Mouse (Mus musculus) retina, postnatal 7 days (tissue): ENCODE data around the gene Morc3.
"Not testable (repeated sequence)": the region's sequence is repeated elsewhere in the genome, so short reads cannot be mapped to it uniquely, and the experiment has no call there.

Source experiments
- DNase-seq: peaks from one replicate; pipeline ENCODE4 v3.0.0-alpha.2; 2012; ENCODE audit warnings: low read depth, low spot score

The Morc3 gene

DNA sequence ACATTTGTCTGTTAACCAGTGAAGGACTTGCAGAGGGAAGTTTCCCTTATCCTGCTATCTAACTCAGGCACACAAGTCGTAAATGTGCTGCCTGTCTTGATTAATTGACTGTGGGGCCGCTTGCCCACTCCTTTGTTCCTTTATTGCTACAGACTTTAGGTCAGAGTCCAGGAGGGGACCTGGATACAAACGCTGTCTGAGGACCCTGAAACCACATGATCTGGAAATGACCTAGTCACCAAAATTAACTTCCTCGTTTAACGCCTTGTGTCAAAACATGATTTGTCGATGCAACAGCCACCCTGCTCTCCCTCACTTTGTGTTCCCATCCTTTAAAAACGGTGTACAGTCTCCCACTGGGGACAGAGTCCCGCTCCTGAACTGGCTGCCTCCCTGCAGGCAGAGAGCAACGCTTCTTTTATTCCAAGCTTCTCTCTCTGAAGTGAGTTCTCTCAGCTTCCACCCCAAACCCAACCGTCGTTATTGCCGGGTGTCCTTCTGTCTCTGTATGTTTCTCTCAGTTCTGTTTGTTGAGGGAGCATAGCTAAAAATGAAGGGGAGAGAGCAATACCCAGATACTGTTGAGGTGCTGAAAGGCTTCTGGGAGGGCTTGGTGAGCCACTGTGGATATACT, 13.1 kb upstream of the Morc3 start:
- no peak for DNase-seq

DNA sequence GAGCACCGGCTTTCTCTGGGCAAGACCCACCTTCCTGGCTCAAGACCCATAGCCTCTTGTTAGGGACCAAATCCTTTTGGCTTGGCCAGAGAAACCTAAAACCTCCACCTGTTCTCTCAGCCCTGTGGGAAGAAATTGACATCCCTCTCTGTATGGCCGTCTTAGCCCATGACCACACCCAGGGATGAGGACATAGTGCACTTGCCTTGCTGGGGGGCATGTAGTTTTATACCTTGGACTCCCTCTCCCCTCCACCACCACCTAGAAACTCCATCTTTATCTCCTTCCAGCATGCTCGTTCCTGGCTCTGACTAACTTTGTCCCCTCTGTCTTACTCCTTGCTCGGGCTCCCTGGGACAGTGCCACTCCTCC, 12.6 kb upstream of the Morc3 start:
- DNase-seq, result no peak

DNA sequence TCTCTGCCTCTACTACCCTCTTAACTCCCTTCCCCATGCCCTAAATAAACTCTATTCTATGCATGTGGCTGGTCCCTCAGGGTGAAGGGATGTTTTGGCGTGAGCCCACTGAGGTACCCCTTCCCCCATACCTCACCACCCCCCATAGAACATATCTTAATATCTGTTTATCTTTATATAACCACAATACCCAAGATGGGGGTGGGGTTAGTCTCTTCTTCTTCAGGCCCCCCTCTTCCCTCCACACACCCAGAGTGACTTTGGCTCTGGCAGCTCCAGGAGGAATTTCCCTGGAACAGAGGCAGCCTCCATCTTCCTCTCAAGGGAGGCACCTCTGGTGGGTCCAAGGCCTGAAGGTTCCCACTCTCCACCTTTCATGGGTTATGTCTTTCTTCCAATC, 11.9 kb upstream of the Morc3 start:
- no peak for DNase-seq

DNA sequence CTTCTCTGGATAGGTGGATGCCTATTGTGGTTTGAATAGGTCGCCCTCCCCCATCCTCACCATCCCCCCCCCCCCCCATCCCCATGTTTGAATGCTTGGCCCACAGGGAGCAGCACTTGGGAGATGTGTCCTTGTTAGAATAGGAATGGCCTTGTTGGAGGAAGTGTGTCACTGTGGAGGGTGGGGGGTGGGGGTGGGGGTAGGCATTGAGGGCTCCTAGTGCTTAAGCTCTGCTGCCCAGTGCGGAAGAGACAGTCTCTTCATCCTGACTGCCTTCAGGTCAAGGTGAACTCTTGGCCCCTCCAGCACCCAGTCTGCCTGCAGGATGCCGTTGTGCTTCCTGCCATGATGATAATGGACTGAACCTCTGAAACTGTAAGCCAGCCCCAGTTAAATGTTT, 10.2 kb upstream of the Morc3 start:
- no peak for DNase-seq

DNA sequence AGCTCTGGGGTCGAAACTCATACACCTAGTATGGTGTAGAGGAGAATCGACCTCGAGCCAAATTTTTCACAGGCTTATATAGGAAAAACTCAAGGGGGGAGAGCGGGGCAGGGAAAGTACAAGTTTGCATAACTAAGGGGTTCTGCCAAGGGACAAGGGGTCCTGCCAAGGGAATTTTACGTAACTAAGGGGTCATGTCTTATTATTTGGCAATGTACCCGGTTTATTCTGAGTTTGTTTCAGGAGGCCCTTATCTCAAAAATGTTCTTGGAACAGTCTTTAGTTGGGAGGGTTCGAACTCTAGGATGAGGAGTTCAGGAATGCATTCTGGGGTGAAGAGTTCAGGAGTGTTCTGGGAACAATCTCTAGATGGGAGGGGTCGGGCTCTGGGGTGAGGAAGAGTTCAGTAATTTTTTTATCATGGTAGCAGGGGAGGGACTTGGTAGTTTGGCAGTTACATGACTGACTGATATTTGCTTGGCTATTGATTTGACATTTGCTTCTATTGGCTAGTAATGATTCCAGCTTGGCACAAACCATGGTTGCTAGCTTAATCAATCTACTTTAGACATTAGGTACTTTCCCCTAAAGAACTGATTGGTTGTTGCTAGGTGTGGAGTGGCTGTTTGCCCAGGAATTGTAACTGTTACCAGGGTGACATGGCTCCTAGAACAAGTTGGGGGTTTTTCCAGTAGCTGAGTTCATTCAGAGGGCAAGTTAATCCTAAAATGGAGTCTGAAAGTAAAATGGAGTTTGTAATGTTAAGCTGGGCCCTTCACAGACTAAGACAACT, 9.3 kb upstream of the Morc3 start:
- not testable (repeated sequence) for DNase-seq

DNA sequence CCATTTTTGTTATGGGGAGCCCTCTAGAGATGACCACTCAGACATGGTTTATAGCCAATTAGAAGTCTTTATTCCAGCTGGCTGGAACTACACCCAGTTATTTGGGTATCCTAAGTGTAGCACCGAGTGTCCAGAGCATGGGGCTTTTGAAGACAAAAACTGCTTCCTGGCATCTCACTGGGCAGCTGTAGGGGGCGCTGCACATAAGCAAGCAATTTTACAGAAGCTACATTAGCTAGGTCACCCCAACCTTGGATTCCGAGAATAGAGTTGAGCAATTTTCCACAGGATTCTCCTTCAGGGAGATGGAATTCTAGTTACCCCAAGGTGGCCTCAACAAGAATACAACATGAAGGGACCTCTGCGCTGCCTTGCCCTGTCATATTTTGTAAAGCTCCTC, 7.1 kb upstream of the Morc3 start:
- DNase-seq, result no peak

DNA sequence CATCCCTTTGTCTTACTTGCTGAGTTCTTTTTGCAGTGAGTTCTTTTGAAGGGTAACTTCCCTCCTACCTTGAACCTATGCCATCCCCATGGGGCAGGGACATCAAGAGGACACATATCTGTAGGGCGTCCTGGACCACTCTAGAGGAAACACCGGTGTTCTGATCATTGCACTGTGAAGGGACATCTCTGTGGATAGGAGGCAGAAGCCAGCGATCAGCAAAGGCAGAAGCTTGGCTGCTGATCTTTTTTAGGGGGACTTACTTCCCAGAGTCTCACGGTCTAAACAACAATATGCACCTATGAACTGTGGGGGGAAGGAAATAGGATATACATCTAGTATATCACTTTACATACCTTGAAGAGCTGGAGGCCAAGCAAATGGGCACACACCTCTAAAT, 6.5 kb upstream of the Morc3 start:
- no peak for DNase-seq

DNA sequence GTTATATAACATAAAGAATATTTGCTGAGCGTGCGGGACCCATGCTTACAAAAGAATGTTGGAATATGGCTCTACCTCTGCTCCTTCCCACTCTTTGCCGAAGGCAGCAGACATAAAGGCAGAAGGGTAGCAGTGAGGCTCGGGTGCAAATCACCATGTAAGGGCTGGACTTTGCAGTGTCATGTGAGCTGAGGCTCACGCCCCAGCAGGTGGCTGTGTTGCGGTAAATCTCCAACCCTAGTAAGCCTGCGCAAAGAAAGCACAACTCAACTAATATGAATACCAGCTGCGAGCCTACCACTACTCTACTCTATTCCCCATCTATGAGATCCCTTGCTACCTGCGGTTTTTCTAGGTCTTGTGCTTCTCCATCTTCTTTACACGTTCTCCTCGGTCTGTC, 5.9 kb upstream of the Morc3 start:
- no peak for DNase-seq

DNA sequence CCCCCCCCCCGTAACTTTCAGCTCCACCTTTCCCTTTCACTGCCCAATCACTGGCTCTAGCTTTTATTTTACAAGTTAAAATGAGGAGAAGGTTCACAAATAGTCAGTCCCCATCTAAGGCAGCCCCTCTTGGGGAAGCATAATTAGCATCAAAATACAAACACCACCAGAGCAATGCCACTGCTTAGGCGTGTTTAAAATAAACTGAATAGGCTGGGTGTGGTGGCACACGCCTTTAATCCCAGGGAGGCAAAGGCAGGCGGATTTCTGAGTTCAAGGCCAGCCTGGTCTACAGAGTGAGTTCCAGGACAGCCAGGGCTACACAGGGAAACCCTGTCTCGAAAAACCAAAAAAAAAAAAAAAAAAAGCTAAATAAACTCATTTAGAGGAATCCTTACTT, 5.4 kb upstream of the Morc3 start:
- not testable (repeated sequence) for DNase-seq

DNA sequence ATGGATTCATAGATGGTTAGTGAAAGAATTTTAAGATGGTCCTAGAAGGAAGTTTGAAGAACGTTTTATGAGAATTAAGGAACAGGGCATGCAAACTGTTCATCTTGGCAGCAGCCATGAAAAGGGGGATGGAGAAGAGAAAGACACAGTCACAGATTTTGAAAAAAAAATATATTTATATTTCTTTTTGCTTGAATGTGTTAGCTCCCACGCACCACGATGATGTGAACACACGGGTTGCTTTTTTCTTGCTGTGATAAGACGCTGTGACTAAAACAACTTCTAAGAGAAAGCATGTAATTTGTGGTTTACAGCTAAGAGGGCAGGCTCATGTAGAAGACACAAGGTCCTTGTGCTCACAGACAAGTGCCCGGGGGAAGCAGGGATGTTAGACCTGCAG, 5.0 kb upstream of the Morc3 start:
- no peak for DNase-seq

DNA sequence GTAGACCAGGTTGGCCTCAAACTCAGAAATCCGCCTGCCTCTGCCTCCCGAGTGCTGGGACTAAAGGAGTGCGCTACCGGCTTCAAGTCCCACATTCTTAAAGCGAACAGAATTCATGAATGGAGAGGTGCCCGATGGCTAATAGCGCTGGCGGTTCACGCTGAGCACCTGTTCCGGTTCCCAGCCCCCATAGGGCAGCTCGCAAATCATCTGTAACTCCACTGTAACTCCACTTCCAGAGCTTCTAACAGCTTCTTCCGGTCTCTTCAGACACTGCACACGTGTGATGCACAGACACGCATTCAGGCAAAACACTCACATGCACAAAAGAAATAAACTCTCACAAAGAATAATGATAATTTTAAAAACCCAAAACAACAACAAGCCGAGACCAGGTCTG, 2.4 kb upstream of the Morc3 start:
- no peak for DNase-seq

DNA sequence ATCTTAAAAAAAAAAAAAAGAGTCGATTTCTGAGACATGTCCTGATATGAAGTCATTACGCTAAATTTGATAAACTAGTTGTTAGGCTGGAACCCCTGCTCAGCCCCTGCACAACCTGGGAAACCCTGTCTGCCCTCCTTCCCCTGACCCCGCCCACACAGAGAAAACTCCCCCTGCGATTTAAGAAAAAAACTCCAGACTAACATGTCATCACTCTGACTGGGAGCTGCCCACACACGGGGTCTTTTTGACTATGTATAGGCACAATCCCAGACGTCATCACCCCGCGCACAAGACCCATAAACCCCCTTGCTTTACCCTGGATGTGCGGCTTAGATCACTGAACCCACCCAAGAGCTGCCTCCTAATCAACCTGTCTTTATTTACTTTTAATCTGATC, 1.9 kb upstream of the Morc3 start:
- DNase-seq, result no peak

DNA sequence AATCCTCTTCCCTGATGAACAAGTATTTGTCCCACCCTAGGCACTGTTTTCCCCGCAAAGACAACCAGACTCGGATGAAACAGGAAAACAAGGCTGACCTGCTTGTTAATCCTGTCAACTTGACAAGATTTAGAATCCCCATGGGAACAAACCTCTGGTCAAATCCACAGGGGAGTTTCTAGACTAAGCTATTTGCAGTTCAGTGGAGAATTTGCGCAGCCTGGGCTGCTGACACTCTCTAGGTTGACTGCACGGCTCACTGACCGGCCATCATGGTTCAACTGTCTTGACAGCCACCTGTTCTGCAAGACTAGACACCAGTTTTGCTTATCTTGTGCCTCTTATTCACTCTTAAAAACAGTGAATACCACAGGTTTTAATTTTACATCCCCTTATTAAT, 1.0 kb upstream of the Morc3 start:
- DNase-seq, result peak; percentile 68

DNA sequence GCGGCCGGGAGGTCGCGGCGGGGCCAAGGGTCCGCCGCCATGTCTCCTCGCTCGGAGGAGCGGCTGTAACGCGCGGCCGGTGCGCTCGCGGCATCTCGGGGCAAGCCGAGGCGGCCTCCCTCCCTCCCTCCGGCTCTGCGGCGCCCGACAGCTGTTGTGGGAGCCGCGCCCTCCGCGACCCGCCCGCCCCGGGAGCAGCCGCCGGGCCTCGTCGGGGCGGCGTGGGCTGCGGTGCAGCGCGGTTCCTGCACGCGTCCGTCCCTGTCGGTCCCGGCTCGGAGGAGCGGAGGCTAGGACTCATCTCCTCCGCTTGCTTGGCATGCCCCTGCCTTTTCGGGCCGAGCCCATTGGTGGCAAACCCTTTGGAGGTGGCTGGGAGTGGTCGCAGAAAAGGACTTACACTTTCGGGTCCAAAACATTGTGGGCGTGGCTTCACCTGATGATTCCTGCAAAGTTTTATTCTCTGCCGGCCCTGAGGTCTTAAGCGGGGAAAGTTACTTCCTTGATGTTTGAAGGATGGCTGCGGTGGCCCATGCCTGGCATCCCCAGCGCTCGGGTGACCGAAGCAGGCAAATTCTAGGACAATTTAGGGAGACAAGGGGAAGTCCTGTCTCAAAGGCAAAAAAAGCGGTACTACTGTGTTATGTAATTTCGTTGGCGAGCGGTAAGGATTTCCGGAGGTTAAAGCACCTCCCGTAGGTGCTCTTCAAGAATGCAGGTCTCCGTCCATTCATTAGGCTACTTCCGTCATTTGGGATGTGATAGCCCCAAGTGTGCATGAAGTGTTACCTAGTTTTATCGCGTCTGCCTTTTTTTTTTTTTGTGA, 743 bp downstream of the Morc3 start:
- DNase-seq, result no peak

DNA sequence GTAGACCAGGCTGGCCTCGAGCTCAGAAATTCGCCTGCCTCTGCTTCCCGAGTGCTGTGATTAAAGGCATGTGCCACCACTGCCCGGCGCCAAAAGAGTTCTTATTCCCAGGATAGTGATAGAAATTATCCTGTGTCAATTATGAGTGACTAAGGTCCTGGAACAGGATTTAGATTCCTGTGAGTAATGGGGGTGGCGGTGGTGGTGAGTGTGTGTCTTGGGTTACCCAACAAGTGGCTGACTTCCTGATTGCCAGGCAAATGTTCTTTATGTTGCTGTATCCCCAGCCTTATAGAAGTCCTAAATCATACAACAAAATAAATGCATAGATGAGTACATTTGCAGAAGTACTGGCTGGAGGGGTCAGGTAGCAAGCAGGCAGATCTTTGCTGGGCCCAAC, 1.6 kb downstream of the Morc3 start:
- DNase-seq, result no peak

DNA sequence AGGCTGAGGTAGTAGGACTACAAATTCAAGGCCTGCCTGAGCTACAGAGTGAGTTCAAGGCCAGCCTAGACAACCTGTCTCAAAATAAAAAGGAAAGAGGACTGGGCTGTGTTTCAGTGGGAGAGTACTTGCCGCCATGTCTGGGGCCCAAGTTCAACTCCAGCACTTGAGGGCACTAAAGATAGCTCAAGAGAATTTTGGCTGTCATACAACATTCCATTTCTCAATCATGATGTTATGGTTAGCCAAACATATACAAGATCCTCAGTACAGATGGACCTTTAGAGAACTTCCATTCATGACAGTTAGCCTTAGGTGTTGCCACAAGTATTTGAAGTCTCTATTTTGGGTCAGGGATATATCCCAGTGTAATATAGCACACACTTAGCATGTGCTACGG, 2.2 kb downstream of the Morc3 start:
- no peak for DNase-seq

DNA sequence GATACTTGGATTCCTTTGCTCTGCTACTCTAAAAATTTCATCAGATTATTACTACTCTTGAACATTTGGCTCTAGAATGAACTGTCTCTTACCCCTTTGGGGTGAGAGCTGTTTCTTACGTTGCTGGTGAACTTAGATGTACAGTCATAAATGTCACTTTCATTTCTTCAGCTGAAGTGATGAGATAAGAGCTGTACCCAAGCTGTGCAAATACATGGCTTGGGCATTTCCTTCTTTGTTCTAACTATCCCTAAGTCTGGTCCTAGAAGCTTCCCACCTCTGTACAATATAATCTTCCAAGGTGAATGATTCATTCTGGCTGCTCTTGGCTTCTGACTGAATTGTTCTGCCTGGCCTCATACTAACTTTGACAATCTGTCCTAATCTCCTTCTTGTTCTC, 7.1 kb downstream of the Morc3 start:
- no peak for DNase-seq

DNA sequence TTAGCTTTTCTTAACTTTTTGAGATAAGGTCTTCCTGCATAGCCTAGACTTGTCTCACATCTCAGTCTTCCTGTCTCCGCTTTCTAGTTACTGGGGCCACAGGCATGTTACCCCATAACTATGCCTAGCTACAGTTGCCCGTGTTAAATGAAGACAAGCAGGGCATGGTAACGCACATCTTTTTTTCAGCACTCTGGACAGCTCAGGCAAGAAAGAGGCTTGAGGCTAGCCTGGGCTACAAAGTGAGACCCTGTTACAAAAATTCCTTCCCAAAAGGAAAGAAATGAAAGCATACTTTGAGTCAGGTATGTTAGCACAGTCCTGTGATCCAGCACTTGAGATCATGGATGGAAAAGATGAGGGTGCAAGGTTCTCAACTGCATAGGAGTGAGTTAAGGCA, 18.6 kb downstream of the Morc3 start:
- DNase-seq, result no peak

DNA sequence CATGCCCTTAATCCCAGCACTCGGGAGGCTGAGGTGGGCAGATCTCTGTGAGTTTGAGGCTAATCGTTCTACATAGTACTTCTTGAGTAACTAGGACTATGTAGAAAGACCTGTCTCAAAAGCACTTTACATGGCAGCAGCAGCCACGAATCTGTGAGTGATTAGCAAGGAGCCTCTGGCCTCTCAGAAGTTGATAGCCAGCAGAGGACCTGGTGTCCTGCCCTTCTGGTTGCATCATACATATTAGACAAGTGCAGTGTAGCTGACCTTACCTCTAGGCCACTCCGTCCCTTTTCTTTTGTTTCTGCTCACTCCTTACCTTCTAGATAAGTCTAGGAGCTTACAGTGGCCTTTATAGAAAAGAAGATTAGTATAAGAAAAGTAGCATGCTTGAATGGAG, 28.0 kb downstream of the Morc3 start:
- no peak for DNase-seq

DNA sequence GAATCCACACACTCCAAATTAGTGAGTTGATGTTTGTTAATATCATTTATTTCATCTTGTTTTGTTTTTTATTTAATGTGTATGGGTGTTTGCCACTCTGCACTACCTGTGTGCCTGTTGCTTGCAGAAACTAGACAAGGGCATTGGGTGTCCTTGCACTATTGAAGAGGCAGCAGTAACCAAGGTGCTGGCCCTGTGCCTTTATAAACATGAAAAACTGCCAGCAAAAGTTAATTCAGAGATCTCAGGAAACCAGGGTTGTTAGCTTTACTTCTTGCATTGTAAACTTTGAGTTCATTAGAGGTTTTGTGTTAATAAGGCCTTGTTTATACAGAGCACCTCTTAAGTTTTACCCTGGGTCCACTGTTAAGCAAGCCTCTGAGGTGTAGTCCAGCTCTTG, 28.8 kb downstream of the Morc3 start:
- DNase-seq, result no peak

DNA sequence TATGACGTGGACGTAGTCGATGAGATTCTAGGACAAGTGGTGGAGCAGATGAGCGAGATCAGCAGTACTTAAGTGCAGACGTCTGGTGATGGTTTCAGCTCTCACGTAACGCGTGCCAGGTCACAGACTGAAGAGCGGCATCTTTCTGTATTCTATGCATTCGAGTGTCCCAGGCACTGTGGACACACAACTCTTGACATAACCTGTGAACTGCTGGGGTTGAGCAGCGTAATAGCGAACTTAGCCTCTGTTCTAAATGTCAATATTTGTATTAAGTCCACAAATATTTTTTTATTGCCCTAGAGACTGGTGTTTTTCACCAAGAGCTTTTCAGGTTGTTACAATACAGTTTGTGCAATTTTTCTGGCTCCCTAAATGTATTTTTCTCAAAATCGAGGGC, 42.9 kb downstream of the Morc3 start:
- no peak for DNase-seq

DNA sequence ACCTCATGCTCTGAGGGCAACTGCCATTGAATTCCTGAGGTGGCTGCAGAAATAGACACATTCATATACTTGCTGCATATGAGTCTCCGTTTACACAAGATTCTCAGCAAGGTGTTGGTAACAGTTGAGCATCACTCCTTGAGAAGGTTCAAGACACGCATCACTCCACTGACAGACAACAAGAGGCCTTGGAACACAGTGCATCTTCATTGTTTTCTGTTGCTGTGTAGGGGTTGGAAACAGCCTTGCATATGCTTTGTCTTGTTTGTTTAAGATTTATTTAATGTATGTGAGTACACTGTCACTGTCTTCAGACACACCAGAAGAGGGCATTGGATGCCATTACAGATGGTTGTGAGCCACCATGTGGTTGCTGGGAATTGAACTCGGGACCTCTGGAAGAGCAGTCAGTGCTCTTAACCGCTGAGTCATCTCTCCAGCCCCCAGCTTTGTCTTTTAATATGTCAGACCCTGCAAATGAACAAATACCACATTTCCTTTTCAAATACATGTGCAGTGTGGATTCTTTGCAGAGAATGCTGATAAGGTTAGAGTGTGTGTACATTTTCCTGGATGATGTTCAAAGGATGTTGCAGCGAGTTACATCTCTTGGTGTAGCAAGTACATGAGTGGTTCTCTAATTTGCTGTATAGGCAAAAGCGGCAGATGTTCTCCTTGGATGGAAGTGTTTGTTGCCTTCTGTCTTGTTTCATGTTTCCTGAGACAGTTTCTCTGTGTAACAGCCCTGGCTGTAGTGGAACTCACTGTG, 45.9 kb downstream of the Morc3 start:
- DNase-seq, result no peak
